Mouse (Mus musculus) limb, embryonic 15.5 days (tissue): ENCODE data around the gene Armh3. TPM values are rescaled to one million over a fixed set of nuclear protein-coding genes. Genes with fewer than 3 reads are reported as not detected.
"Not testable (repeated sequence)": the region's sequence is repeated elsewhere in the genome, so short reads cannot be mapped to it uniquely, and the experiment has no call there.

ENCODE experiments used
- ATAC-seq: fragments of 200-750 bp; cut with Nextera tagmentation; 2 replicates; pipeline ENCODE4 v1.8.0; 2017; ENCODE audit warnings: low read depth, moderate TSS enrichment; ENCODE audit not compliant: insufficient number of reproducible peaks, low FRiP score, low TSS enrichment
- H3K27ac ChIP-seq: fragments of 300-500 bp; sonication (generic); 2 replicates; pipeline ENCODE4 v1.5.1; 2015; ENCODE audit warnings: moderate library complexity, mild to moderate bottlenecking, inconsistent platforms
- H3K27me3 ChIP-seq: fragments of 300-500 bp; sonication (generic); 2 replicates; pipeline ENCODE4 v1.6.1; 2015; ENCODE audit warnings: inconsistent platforms
- H3K36me3 ChIP-seq: fragments of 300-500 bp; sonication (generic); 2 replicates; pipeline ENCODE4 v1.6.1; 2015; ENCODE audit warnings: inconsistent platforms
- H3K4me1 ChIP-seq: fragments of 300-500 bp; sonication (generic); 2 replicates; pipeline ENCODE4 v1.6.1; 2015; ENCODE audit warnings: inconsistent platforms
- H3K4me2 ChIP-seq: fragments of 300-500 bp; sonication (generic); 2 replicates; pipeline ENCODE4 v1.6.1; 2015; ENCODE audit warnings: mild to moderate bottlenecking, inconsistent platforms
- H3K4me3 ChIP-seq: fragments of 300-500 bp; sonication (generic); 2 replicates; pipeline ENCODE4 v1.5.1; 2015; ENCODE audit warnings: mild to moderate bottlenecking, inconsistent platforms
- H3K9ac ChIP-seq: fragments of 300-500 bp; sonication (generic); 2 replicates; pipeline ENCODE4 v1.6.1; 2015; ENCODE audit warnings: inconsistent platforms
- H3K9me3 ChIP-seq: fragments of 300-500 bp; sonication (generic); 2 replicates; pipeline ENCODE4 v1.6.1; 2016; ENCODE audit warnings: inconsistent platforms
- WGBS: fragments of 180-500 bp; shearing (Covaris S2); methylation state at CpG from one replicate; pipeline ENCODE4 v1.1.7; 2015; 5-methylcytosine and 5-hydroxymethylcytosine counted together
- polyA plus RNA-seq: library from polyadenylated mRNA; unstranded; fragments of >200 nt; fragmentation: Nextera tagmentation; extraction: Ambion mirVana; gene quantifications from 2 replicates; pipeline ENCODE4 v1.2.1, GENCODE M21; 2015

The Armh3 gene
- polyA plus RNA-seq, 1 experiment from 2014 or later, result 16.3 TPM

DNA sequence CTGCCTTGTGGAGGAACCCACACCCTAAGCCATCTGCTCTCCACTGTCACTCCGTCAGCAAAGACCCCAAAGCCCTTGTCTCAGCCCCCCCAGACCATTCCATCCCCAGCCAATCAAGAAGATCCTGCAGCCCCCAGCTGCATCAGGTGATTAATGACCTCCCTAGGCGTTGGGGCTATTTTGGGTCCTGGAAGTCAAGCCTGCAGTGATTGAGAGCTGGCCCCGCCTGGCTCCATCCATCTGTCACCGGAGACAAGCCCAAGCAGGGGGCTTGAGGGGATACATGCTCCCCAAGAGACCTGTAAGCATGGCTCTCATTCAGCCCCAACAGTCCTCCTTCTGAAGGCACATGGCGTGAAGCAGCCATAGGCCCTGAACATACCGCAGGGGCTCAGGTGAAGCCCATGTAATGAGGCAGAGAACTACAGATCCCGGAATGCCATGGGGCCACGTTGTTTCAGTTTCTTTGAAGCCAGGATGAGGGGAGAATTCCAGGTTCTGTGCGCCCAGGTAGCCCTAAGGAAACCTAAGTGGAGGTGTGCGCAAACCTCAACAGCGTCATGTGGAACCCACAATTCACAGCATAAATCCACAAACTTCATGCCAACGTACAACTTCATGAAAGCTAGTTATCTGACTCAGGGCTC lies 187.1 kb downstream of the Armh3 start:
- Histone ChIP-seq H3K36me3 (no peaks in the 10 kb centered on the region), H3K27ac (no peak overlapping the region), H3K9me3 (no peaks in the 10 kb centered on the region), H3K27me3 (peaks cover 25% of the 10 kb centered on the region), H3K9ac (no peak overlapping the region), H3K4me1 (peaks cover 29% of the 10 kb centered on the region), H3K4me2 (no peak overlapping the region), H3K4me3 (no peak overlapping the region)
- ATAC-seq, result no peak
- WGBS, result 50% methylated on average over 12 of the region's 12 CpGs

DNA sequence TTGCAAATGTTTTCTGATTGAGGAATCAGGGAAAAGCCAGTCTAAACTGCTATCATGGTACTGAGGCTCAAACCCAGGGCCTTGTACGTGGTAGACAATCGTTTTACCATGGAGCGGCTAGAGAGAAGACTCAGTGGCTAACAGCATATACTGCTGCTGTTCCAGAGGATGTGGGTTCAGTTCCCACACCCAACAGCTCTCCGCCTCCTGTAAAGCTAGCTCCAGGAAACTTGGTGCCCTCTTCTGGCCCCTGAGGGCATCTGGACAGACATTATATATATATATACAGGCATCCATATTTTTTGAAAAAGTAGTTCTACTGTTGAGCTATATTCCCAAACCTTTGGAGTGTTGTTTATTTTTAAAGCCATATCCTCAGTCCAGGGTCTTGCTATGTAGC lies 190.6 kb downstream of the Armh3 start:
- H3K4me2 ChIP-seq, result no peak overlapping the region
- H3K27me3 ChIP-seq, result peaks cover 17% of the 10 kb centered on the region; the same call in 1 of the 2 replicates
- no peaks in the 10 kb centered on the region for H3K36me3 ChIP-seq
- H3K9ac ChIP-seq, result no peak overlapping the region
- no peak overlapping the region for H3K27ac ChIP-seq
- H3K4me3 ChIP-seq, result no peak overlapping the region
- ATAC-seq, result no peak
- H3K4me1 ChIP-seq, result peaks cover 12% of the 10 kb centered on the region; the same call in 1 of the 2 replicates
- WGBS, result 95% methylated on average over 4 of the region's 4 CpGs
- H3K9me3 ChIP-seq, result no peaks in the 10 kb centered on the region

- 90% methylated on average over 6 of the region's 6 CpGs for WGBS
- H3K4me1 ChIP-seq, H3K4me3 ChIP-seq, H3K27ac ChIP-seq, ATAC-seq, H3K9ac ChIP-seq, H3K27me3 ChIP-seq, H3K9me3 ChIP-seq, H3K4me2 ChIP-seq, H3K36me3 ChIP-seq: not testable (repeated sequence)
These were observed 192.5 kb downstream of the Armh3 start for GRCm38 (mm10) chr19:45805817-45806216.

- Histone ChIP-seq H3K4me3 (no peak overlapping the region), H3K4me1 (0 out of 2 replicates have a peak, but pooled peaks cover 2% of the 10 kb centered on the region), H3K4me2 (no peak overlapping the region), H3K36me3 (no peaks in the 10 kb centered on the region), H3K27me3 (peaks cover 3% of the 10 kb centered on the region; the same call in 1 of the 2 replicates), H3K9me3 (no peaks in the 10 kb centered on the region), H3K9ac (no peak overlapping the region), H3K27ac (no peak overlapping the region)
- 24% methylated on average over 12 of the region's 12 CpGs for WGBS
- ATAC-seq, result no peak
These were observed 193.5 kb downstream of the Armh3 start for GRCm38 (mm10) chr19:45804593-45805368.

- H3K4me2 ChIP-seq, result no peak overlapping the region
- peaks cover 3% of the 10 kb centered on the region; the same call in 1 of the 2 replicates for H3K27me3 ChIP-seq
- H3K9ac ChIP-seq, result no peak overlapping the region
- 23% methylated on average over 4 of the region's 4 CpGs for WGBS
- no peak for ATAC-seq
- H3K4me3 ChIP-seq, result no peak overlapping the region
- 0 out of 2 replicates have a peak, but pooled peaks cover 2% of the 10 kb centered on the region for H3K4me1 ChIP-seq
- H3K9me3 ChIP-seq, result no peaks in the 10 kb centered on the region
- no peaks in the 10 kb centered on the region for H3K36me3 ChIP-seq
- H3K27ac ChIP-seq, result no peak overlapping the region
These were observed 194.9 kb downstream of the Armh3 start for GRCm38 (mm10) chr19:45803408-45803807.

- Histone ChIP-seq H3K4me2 (no peak overlapping the region), H3K36me3 (no peaks in the 10 kb centered on the region), H3K4me3 (no peak overlapping the region), H3K4me1 (0 out of 2 replicates have a peak, but pooled peaks cover 2% of the 10 kb centered on the region), H3K9ac (no peak overlapping the region), H3K9me3 (no peaks in the 10 kb centered on the region), H3K27me3 (peaks cover 3% of the 10 kb centered on the region; the same call in 1 of the 2 replicates), H3K27ac (no peak overlapping the region)
- WGBS, result 70% methylated on average over 4 of the region's 4 CpGs
- no peak for ATAC-seq
These were observed 195.6 kb downstream of the Armh3 start for GRCm38 (mm10) chr19:45802702-45803101.

- Histone ChIP-seq H3K9ac (no peak overlapping the region), H3K4me3 (no peak overlapping the region), H3K36me3 (no peaks in the 10 kb centered on the region), H3K27ac (no peak overlapping the region), H3K9me3 (no peaks in the 10 kb centered on the region), H3K27me3 (no peaks in the 10 kb centered on the region), H3K4me2 (no peak overlapping the region), H3K4me1 (peaks cover 10% of the 10 kb centered on the region; the same call in 1 of the 2 replicates)
- 66% methylated on average over 15 of the region's 15 CpGs for WGBS
- ATAC-seq, result no peak
These were observed 201.4 kb downstream of the Armh3 start for GRCm38 (mm10) chr19:45796879-45797278.

DNA sequence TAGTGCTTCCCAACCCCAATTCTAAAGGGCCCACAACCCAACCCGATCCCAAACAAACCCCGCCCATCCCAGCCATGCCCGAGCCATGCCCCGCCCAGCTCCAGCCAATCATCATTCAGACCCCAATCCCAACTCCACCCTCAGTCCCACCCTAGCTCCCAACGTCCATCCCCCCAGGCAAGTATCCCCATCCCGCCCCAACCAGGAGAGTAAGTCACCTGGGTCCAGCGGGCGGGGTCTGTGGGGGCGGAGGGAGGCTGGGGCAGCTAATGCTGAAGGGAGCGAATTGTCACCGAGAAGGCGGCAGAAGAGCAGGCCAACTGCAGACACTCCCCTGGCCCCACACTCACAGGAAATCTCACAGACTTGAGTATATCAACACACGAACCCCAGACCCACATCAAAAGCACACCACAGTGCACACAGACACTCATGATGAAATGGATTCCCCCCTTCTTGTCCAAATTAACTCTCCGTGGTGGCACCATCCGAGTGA lies 202.2 kb downstream of the Armh3 start:
- 7% methylated on average over 15 of the region's 15 CpGs for WGBS
- H3K36me3 ChIP-seq, result no peaks in the 10 kb centered on the region
- 0 out of 2 replicates have a peak, but pooled peaks have one; percentile 42 for ATAC-seq
- H3K4me3 ChIP-seq, result peak overlapping the region; percentile 15
- H3K27ac ChIP-seq, result 0 out of 2 replicates have a peak overlapping the region, but pooled peaks have one; percentile 27
- H3K9ac ChIP-seq, result no peak overlapping the region
- H3K4me2 ChIP-seq, result peak overlapping the region; percentile 44
- H3K4me1 ChIP-seq, result peaks cover 10% of the 10 kb centered on the region; the same call in 1 of the 2 replicates
- H3K9me3 ChIP-seq, result no peaks in the 10 kb centered on the region
- H3K27me3 ChIP-seq, result no peaks in the 10 kb centered on the region

DNA sequence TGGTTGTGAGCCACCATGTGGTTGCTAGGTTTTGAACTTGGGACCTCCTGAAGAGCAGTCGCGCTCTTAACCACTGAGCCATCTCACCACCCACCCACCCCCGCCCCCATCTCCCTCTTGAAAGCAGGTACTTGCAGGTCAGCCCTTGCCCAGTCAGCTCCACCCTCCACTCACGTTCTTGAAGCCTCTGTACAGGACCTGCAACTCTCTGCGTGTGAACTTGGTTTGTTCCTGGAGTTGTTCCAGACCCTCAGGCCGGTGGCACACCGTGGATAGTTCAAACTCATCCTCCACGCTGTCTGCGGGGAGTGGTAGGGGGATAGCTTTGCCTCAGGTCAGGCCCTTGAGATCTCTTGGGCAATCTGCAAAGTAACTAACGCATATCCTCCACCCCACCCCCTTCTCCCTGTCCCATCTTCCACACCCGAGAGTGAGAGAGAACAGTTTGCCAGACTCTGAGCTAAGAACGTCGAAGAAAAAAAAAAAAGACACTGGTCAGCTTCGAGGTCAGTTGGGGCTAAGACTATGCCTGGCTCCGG lies 202.8 kb downstream of the Armh3 start:
- Histone ChIP-seq H3K9me3 (no peaks in the 10 kb centered on the region), H3K27ac (0 out of 2 replicates have a peak overlapping the region, but pooled peaks have one; percentile 27), H3K27me3 (no peaks in the 10 kb centered on the region), H3K36me3 (no peaks in the 10 kb centered on the region), H3K4me1 (peaks cover 10% of the 10 kb centered on the region; the same call in 1 of the 2 replicates), H3K9ac (no peak overlapping the region), H3K4me3 (peak overlapping the region; percentile 15), H3K4me2 (peak overlapping the region; percentile 44)
- ATAC-seq, result 0 out of 2 replicates have a peak, but pooled peaks have one; percentile 10
- WGBS, result 27% methylated on average over 15 of the region's 15 CpGs

GRCm38 (mm10) chr19:45794718-45795117 lies 203.6 kb downstream of the Armh3 start:
- 52% methylated on average over 6 of the region's 6 CpGs for WGBS
- H3K4me2 ChIP-seq, result no peak overlapping the region

DNA sequence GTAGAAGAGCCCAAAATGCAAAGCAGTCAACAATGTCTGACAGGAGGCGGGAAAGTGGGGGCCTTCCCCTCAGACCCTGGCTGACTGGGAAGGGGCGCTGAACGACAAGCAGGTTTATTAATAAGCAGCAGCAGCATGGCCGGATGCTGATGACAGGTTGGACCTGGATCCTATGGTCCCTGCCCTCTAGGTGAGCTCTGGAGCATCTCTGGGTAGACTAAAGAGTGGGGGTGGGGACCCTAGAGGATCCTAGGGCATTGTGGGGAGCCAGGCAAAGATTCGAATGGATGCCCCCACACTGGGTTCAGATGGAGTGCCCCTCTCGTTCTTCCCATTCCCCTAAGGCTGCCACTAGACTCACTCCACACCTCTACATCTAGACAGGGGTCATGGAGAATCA lies 205.9 kb downstream of the Armh3 start:
- 82% methylated on average over 6 of the region's 6 CpGs for WGBS
- Histone ChIP-seq H3K4me2 (no peak overlapping the region), H3K27me3 (no peaks in the 10 kb centered on the region), H3K9ac (no peak overlapping the region), H3K4me3 (no peak overlapping the region), H3K9me3 (no peaks in the 10 kb centered on the region), H3K36me3 (no peaks in the 10 kb centered on the region), H3K27ac (no peak overlapping the region), H3K4me1 (peaks cover 10% of the 10 kb centered on the region; the same call in 1 of the 2 replicates)
- no peak for ATAC-seq

More at GRCm38 (mm10) chr19:45794718-45795117, 203.6 kb downstream of the Armh3 start:
- no peak overlapping the region for H3K27ac ChIP-seq
- no peaks in the 10 kb centered on the region for H3K27me3 ChIP-seq
- ATAC-seq, result no peak
- no peaks in the 10 kb centered on the region for H3K9me3 ChIP-seq
- H3K9ac ChIP-seq, result no peak overlapping the region
- peaks cover 10% of the 10 kb centered on the region; the same call in 1 of the 2 replicates for H3K4me1 ChIP-seq
- H3K4me3 ChIP-seq, result no peak overlapping the region
- H3K36me3 ChIP-seq, result no peaks in the 10 kb centered on the region
